Mouse (Mus musculus): ENCODE data around the gene Tas2r138.

- TF ChIP-seq CTCF (IDR thresholded peaks at IDR 0.05; ENCODE audit: control insufficient read depth, insufficient read depth, insufficient replicate concordance, low read depth, low read length) (no peak), POLR2A (IDR thresholded peaks at IDR 0.05; ENCODE audit: control insufficient read depth, low read depth, low read length) (no peak)
These were observed 47.8 kb upstream of the Tas2r138 start for GRCm38 (mm10) chr6:40660930-40661329.

Measured in testis, adult 2 months (tissue).